Mouse (Mus musculus) intestine, embryonic 16.5 days (tissue): Measurements from ENCODE around the gene Ces1h. TPM values are rescaled to one million over a fixed set of nuclear protein-coding genes. Genes with fewer than 3 reads are reported as not detected.
"Not testable (repeated sequence)": the region's sequence is repeated elsewhere in the genome, so short reads cannot be mapped to it uniquely, and the experiment has no call there.

Source experiments
- ATAC-seq: fragments of 200-750 bp; cut with Nextera tagmentation; 2 replicates; pipeline ENCODE4 v1.8.0; 2017; ENCODE audit warnings: moderate TSS enrichment, moderate library complexity
- H3K27ac ChIP-seq: fragments of 300-500 bp; sonication (generic); 2 replicates; pipeline ENCODE4 v1.5.1; 2014; ENCODE audit warnings: mild to moderate bottlenecking, low read length
- H3K27me3 ChIP-seq: fragments of 300-500 bp; sonication (generic); replicated peaks from 2 replicates; pipeline ENCODE4 v1.6.1; 2014; ENCODE audit warnings: low read length, control low read depth, mixed read lengths; ENCODE audit not compliant: control insufficient read depth, insufficient read depth
- H3K36me3 ChIP-seq: fragments of 300-500 bp; sonication (generic); 2 replicates; pipeline ENCODE4 v1.6.1; 2014; ENCODE audit warnings: low read length, control low read depth; ENCODE audit not compliant: control insufficient read depth, insufficient read depth
- H3K4me1 ChIP-seq: fragments of 300-500 bp; sonication (generic); 2 replicates; pipeline ENCODE4 v1.6.1; 2014; ENCODE audit warnings: low read length, control low read depth, mixed read lengths; ENCODE audit not compliant: control insufficient read depth, insufficient read depth
- H3K4me2 ChIP-seq: fragments of 300-500 bp; sonication (generic); 2 replicates; pipeline ENCODE4 v1.6.1; 2014; ENCODE audit warnings: low read depth, low read length, control low read depth
- H3K4me3 ChIP-seq: fragments of 300-500 bp; sonication (generic); 2 replicates; pipeline ENCODE4 v1.5.1; 2014; ENCODE audit warnings: mild to moderate bottlenecking, low read length
- H3K9ac ChIP-seq: fragments of 300-500 bp; sonication (generic); 2 replicates; pipeline ENCODE4 v1.6.1; 2014; ENCODE audit warnings: low read depth, low read length
- H3K9me3 ChIP-seq: fragments of 300-500 bp; sonication (generic); 2 replicates; pipeline ENCODE4 v1.6.1; 2016; ENCODE audit warnings: low read length, control low read depth; ENCODE audit not compliant: control insufficient read depth
- WGBS: fragments of 180-500 bp; shearing (Covaris S2); extraction: QIAGEN DNeasy Blood & Tissue Kit; methylation state at CpG from one replicate; pipeline ENCODE4 v1.1.7; 2014; 5-methylcytosine and 5-hydroxymethylcytosine counted together
- polyA plus RNA-seq: library from polyadenylated mRNA; unstranded; fragments of >200 nt; fragmentation: Nextera tagmentation; extraction: Ambion mirVana; gene quantifications from 2 replicates; pipeline ENCODE4 v1.2.1, GENCODE M21; 2015

The Ces1h gene
- polyA plus RNA-seq, result not detected in 2 replicates

DNA sequence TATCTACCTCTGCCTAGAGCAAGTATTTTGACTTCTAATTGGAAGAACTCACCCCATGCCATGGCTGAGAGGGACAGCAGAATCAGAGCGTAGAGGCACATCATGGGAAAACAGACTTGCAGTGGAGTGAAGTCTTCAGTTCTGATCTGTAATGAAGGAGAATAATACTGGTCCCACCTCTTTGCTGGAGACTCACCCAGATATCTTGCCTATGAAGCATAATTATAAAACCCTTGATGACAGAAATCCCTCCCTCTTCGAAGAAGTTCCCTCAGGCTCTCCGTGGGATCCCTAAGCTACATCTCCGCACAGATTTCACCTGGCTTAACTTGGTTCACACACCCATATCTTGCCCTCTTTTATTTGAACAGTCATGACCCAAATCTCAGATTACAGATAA is at the start of gene Ces1h:
Gene Ces1h (minus strand): TSS at position 101 of the 400 bp plus-strand sequence.
- 83% methylated on average over 4 of the region's 4 CpGs for WGBS
- Histone ChIP-seq H3K9me3 (no peaks in the 10 kb centered on the region), H3K4me1 (no peaks in the 10 kb centered on the region), H3K9ac (no peak within 1 kb of the TSS), H3K27ac (no peak within 1 kb of the TSS), H3K4me2 (no peak within 1 kb of the TSS), H3K36me3 (no peaks in the 10 kb centered on the region), H3K27me3 (no peaks in the 10 kb centered on the region), H3K4me3 (no peak within 1 kb of the TSS)
- no peak for ATAC-seq

DNA sequence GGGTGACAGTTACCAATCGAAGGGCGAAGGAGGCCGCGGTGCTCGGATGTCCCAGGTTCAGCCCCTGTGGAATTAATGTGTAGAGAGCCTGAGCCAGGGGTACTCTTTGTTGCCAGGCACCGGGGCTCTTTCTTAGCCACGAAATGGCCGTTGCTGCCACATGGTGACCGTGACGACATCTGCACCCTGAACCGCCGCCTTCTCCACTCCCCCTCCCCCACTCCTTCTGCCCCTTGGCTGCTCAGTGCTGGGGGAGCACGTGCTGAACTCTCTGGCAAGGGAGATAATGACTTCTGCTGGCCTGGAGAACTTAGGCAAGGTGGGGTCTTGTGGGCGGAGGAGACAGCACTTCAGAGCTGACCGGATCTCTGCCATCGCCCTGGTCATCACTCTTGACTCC is 47.7 kb upstream of the Ces1h start:
- no peak for ATAC-seq
- Histone ChIP-seq H3K27me3 (no peaks in the 10 kb centered on the region), H3K4me3 (no peak overlapping the region), H3K4me1 (no peaks in the 10 kb centered on the region), H3K36me3 (no peaks in the 10 kb centered on the region), H3K27ac (no peak overlapping the region), H3K4me2 (no peak overlapping the region), H3K9ac (no peak overlapping the region), H3K9me3 (no peaks in the 10 kb centered on the region)
- 81% methylated on average over 16 of the region's 16 CpGs for WGBS

DNA sequence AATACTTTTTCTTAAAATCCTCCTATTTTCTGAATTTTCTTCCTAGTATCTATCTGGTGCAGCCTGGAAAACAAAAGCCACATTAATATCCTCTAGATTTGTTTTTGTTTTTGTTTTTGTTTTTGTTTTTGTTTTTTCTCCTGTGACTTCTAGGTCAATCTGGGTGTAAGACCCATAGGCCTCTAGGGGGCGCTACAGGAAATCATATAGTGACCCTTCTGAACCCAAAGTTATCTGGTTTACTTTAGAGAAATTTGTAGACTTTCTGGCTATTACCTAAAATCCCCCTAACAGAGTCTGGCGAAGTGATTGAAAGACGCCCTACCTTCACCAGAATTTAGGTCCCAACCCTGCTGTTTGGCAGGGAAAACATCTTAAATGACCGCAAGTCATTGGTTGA is 35.9 kb upstream of the Ces1h start:
- Histone ChIP-seq H3K4me3 (no peak overlapping the region), H3K27ac (no peak overlapping the region), H3K4me1 (no peaks in the 10 kb centered on the region), H3K9ac (no peak overlapping the region), H3K36me3 (no peaks in the 10 kb centered on the region), H3K27me3 (no peaks in the 10 kb centered on the region), H3K9me3 (no peaks in the 10 kb centered on the region), H3K4me2 (no peak overlapping the region)
- no peak for ATAC-seq
- WGBS, result 65% methylated on average over 4 of the region's 4 CpGs

DNA sequence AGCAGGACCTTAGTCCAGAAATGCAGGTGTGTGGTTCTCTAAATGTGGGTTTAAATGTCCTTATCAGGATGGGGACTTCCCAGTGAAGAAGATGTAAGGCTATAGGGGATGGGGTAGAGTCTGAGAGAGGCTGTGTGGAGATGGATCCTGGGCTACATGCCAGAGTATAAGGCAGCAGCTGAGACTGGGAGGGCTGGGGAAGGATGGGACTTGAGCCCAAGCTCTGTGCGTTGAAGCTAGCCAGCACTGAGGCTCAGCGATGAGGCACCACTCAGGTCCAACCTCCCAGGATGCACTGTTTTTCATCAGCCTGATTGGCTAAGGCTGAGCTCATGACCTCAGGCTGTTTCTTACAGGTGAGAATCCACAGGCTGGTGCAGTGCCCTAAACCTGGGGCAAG is 29.3 kb upstream of the Ces1h start:
- H3K27ac ChIP-seq, result no peak overlapping the region
- H3K27me3 ChIP-seq, result no peaks in the 10 kb centered on the region
- no peaks in the 10 kb centered on the region for H3K36me3 ChIP-seq
- H3K4me2 ChIP-seq, result no peak overlapping the region
- ATAC-seq, result no peak
- 76% methylated on average over 2 of the region's 2 CpGs for WGBS
- no peaks in the 10 kb centered on the region for H3K4me1 ChIP-seq
- no peak overlapping the region for H3K9ac ChIP-seq
- H3K4me3 ChIP-seq, result no peak overlapping the region
- no peaks in the 10 kb centered on the region for H3K9me3 ChIP-seq

- WGBS, result 78% methylated on average over 2 of the region's 2 CpGs
- H3K4me1 ChIP-seq, result no peaks in the 10 kb centered on the region
- H3K27me3 ChIP-seq, result no peaks in the 10 kb centered on the region
Observed at GRCm38 (mm10) chr8:93399698-93400097, 20.2 kb upstream of the Ces1h start.

GRCm38 (mm10) chr8:93398044-93398443 is 18.5 kb upstream of the Ces1h start:
- no peak overlapping the region for H3K4me3 ChIP-seq
- no peaks in the 10 kb centered on the region for H3K4me1 ChIP-seq
- no peak overlapping the region for H3K9ac ChIP-seq
- ATAC-seq, result no peak
- no peaks in the 10 kb centered on the region for H3K9me3 ChIP-seq
- no peaks in the 10 kb centered on the region for H3K36me3 ChIP-seq
- WGBS, result 33% methylated on average over 1 of the region's 1 CpGs
- no peaks in the 10 kb centered on the region for H3K27me3 ChIP-seq
- no peak overlapping the region for H3K4me2 ChIP-seq
- no peak overlapping the region for H3K27ac ChIP-seq

More at GRCm38 (mm10) chr8:93399698-93400097, 20.2 kb upstream of the Ces1h start:
- Histone ChIP-seq H3K9me3 (no peaks in the 10 kb centered on the region), H3K4me2 (no peak overlapping the region), H3K36me3 (no peaks in the 10 kb centered on the region), H3K4me3 (no peak overlapping the region), H3K9ac (no peak overlapping the region), H3K27ac (no peak overlapping the region)
- no peak for ATAC-seq

DNA sequence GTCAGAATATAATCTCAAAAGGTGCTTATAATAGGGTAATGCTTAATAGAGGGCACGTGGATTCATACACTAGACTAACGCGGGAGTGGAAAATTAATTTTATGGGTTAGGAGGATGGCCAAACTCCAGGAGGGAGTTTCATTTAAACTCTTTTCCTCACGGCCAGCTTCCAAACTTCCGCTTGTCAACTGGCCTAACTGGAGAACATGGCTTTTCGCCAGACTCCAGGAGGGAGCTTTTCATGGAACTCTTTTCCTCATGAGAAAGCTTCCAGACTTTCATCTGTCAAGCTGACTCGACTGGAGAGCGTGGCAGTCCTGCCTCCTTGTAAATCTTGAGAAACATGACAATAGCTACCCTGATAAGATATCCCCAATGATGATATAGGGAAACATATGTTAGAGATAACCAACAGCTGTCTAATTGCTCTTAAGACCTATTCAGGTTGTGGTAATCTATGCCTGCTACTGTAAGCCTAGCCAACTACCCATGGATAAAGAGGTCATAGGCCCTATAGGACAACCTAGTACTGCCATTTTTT is 14.6 kb upstream of the Ces1h start:
- not testable (repeated sequence) for H3K4me1 ChIP-seq, H3K4me3 ChIP-seq, H3K9ac ChIP-seq, ATAC-seq, H3K27me3 ChIP-seq, H3K9me3 ChIP-seq, H3K36me3 ChIP-seq, H3K4me2 ChIP-seq, H3K27ac ChIP-seq
- WGBS, result 47% methylated on average over 8 of the region's 8 CpGs

DNA sequence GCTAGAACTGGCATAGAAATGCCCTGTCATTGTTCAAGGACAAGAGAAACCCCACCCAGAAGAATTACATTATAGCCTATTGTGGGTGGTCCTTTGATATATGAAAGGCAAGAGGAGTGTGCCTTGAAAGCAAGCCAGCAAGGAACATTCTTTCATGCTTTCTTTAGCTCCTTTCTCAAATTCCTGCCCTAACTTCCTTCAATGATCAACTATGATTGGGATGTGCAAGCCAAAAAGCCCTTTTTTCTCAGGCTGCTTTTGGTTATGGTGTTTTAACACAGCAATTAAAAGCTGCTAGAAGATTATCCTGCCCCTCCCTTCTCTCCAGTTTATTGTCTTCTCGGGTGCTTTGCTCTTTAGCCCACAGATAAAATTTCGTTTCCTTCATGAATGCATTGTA is 10.0 kb downstream of the Ces1h start:
- H3K4me1 ChIP-seq, result no peaks in the 10 kb centered on the region
- no peaks in the 10 kb centered on the region for H3K27me3 ChIP-seq
- H3K36me3 ChIP-seq, result no peaks in the 10 kb centered on the region
- no peak overlapping the region for H3K4me2 ChIP-seq
- 28% methylated on average over 2 of the region's 2 CpGs for WGBS
- no peak overlapping the region for H3K4me3 ChIP-seq
- no peak for ATAC-seq
- no peak overlapping the region for H3K27ac ChIP-seq
- H3K9ac ChIP-seq, result no peak overlapping the region
- H3K9me3 ChIP-seq, result no peaks in the 10 kb centered on the region

DNA sequence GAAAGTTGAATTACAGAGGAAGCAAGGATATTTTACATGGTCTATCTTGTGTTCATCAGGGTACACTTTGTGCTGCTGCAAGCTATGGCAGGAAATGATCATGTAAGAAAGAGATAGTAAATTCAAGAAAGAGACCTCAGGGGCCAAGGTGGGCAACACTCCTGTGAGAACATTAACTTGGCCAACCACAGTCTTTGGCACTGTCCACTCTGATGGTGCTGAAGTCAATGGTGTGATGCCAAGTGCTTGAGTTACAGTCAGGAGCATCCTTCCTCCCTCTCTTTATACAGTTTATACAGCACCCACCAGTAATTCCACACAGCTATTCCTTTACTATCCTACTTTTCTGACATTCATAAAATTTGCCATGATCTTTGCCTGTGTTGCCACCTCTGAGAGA is 19.4 kb downstream of the Ces1h start:
- no peak overlapping the region for H3K4me3 ChIP-seq
- no peak for ATAC-seq
- no peak overlapping the region for H3K9ac ChIP-seq
- no peak overlapping the region for H3K4me2 ChIP-seq
- H3K36me3 ChIP-seq, result no peaks in the 10 kb centered on the region
- H3K4me1 ChIP-seq, result no peaks in the 10 kb centered on the region
- no peaks in the 10 kb centered on the region for H3K9me3 ChIP-seq
- no peaks in the 10 kb centered on the region for H3K27me3 ChIP-seq
- no peak overlapping the region for H3K27ac ChIP-seq

DNA sequence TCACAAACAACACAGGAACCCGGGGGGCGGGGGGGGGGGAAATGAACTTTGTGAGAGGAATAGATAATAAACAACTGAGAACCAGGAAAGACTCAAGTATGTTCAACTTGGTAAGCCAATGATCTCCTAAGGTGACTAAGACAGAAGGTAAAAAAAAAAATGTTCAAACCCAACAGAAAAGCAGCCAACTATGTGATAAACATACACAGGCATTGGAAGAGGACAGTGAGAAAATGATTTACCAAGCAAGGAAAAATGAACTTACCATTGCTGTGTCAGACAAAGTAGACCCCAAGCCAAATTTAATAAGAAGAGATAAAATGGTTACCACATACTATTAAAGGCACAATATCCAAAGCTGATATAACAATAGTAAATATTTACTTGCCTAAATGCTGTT is 40.0 kb downstream of the Ces1h start:
- Histone ChIP-seq H3K27me3 (no peaks in the 10 kb centered on the region), H3K9ac (no peak overlapping the region), H3K4me3 (no peak overlapping the region), H3K4me2 (no peak overlapping the region), H3K36me3 (no peaks in the 10 kb centered on the region), H3K27ac (no peak overlapping the region), H3K9me3 (no peaks in the 10 kb centered on the region), H3K4me1 (no peaks in the 10 kb centered on the region)
- WGBS, result 84% methylated on average over 2 of the region's 2 CpGs
- no peak for ATAC-seq
